Mouse (Mus musculus) common myeloid progenitor, adult 5-6 weeks (primary cell): Measurements from ENCODE around the gene AC134908.4. TPM values are rescaled to one million over a fixed set of nuclear protein-coding genes. Genes with fewer than 3 reads are reported as not detected.
A peak's percentile ranks its signal among the peaks of the same experiment; 100 is the strongest.

Experiments used
- ATAC-seq: replicated peaks from 2 replicates; pipeline ENCODE4 v1.8.0; 2016; ENCODE audit warnings: low read depth, mild to moderate bottlenecking, moderate TSS enrichment, inconsistent platforms; ENCODE audit not compliant: poor library complexity, severe bottlenecking
- total RNA-seq: library from RNA; stranded (forward); fragments of 200-1000, 187-1606 nt; gene quantifications from 2 replicates; pipeline ENCODE4 v1.2.3, GENCODE M21; 2017

The AC134908.4 gene
- total RNA-seq, 1 experiment from 2014 or later, result not detected

GRCm38 (mm10) chr17:25783861-25784574 lies 11.4 kb downstream of the AC134908.4 start:
- ATAC-seq, result no peak

GRCm38 (mm10) chr17:25783086-25783485 lies 12.4 kb downstream of the AC134908.4 start:
- ATAC-seq, result no peak

DNA sequence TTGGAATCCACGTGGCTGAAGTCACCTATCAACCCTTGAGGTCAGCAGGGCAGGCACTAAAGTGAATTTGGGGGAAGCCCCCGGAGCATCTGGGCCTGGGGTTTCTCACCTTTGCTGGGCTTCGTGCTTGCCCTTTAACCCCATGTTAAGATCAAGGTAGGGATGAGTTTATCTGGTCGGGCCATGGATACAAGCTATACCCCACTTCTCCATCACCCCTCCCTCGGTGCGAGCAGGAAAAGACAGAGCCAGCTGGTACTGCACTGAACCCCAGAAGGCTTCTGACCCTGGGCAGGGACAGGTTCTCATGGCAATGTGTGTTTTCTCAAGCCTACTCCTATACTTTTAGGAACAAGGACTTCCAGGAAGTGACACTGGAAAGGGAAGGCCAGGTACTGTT lies 14.1 kb downstream of the AC134908.4 start:
- ATAC-seq, result no peak

DNA sequence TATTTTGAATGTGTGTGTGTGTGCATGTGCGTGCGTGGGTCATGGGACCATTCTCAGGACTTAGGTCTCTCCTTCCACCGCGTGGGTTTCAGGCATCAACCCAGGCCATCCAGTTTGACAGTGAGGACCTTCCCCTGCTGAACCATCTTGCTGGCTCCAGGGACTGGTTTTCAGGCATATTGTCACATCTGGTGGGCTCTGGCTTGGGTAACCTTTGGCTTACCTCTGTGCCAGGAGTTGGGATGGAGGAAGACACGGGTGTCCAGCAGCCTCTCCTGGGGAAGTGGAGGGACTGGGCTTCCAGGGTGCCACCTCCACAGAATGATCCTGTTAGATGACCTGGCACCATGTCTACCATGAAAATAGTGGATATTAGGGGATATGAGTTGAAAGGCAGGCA lies 17.5 kb downstream of the AC134908.4 start:
- no peak for ATAC-seq

- no peak for ATAC-seq
Measured at GRCm38 (mm10) chr17:25775318-25776062, 20.0 kb downstream of the AC134908.4 start.

GRCm38 (mm10) chr17:25773549-25774120 lies 21.8 kb downstream of the AC134908.4 start, which contains the start of gene Narfl:
Narfl (plus strand) TSS chr17:25773776.
- peak; percentile 97 for ATAC-seq

- no peak for ATAC-seq
Measured at GRCm38 (mm10) chr17:25769331-25769730, 26.1 kb downstream of the AC134908.4 start.

GRCm38 (mm10) chr17:25765886-25766285 lies 29.6 kb downstream of the AC134908.4 start:
- no peak for ATAC-seq

DNA sequence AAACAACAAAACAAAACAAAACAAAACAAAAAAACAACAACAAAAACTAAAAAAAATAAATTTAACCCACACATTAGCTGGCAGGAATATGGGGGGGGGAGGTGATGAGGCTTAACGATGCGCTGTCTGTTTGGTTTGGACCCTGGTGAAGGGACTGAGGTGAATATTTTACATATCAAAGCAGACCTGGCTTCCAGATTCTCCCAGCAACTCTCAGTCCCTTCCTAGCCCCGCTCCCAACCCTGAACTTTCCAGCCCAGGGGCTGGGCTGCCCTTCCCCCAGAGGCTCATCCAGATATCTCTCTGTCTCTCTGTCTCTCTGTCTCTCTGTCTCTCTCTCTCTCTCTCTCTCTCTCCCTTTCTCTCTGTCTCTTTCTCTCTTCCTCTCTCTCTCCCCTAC lies 32.9 kb downstream of the AC134908.4 start:
- ATAC-seq, result no peak

DNA sequence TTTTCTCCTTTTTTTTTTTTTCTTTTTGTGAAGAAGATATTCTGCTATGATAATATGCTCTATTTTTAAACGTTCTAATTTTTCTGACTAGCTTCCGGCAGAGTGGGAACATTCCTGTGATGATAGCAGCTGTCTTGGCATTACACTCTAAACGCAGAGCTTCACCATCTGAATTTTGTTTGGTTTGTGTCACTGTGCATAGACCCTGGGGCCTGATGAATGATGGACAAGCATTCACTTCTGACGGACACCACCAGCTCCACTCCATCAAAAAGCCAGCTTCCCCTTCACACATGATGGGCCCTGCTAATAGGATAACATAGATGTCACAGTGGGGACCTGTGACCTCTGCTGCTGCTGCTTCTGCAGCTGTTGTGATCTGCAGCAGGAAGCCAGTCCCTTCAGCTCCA lies 33.9 kb downstream of the AC134908.4 start:
- ATAC-seq, result no peak

DNA sequence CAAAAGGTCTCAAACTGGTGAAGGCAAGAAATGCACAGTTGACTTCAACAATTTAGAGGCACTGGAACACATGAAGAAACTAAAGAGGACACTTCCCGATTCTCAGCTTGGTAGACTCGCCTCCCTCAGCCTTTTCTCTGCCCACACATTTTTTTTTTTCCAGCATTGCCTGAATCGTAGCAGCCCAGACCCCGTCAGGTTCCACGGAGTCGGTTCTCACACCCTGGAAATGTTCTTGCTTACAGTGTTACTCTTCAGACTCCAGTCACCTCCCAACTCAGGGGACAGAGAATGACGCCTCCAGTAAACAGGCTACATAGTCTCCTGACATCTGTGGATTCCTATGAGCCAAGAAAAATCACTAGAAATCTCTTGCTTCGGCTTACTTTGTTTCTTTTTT lies 35.3 kb downstream of the AC134908.4 start:
- no peak for ATAC-seq

DNA sequence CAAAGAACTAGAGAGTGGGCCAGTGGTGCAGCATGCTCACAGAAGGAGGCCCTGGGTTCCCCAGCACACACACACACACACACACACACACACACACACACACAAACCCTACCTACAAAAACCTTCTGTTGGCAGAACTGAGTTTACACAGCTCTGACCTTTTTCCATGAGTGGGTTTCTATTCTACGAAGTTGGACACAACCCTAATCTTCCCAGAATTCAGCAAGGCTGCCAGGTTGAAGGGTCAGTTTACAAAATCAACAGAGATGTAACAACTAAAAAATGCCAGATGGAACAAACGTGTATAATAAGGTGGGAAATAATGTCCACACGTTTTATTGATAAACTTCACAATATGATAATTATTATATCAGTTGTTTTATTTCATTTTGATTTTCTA lies 37.8 kb downstream of the AC134908.4 start:
- no peak for ATAC-seq

DNA sequence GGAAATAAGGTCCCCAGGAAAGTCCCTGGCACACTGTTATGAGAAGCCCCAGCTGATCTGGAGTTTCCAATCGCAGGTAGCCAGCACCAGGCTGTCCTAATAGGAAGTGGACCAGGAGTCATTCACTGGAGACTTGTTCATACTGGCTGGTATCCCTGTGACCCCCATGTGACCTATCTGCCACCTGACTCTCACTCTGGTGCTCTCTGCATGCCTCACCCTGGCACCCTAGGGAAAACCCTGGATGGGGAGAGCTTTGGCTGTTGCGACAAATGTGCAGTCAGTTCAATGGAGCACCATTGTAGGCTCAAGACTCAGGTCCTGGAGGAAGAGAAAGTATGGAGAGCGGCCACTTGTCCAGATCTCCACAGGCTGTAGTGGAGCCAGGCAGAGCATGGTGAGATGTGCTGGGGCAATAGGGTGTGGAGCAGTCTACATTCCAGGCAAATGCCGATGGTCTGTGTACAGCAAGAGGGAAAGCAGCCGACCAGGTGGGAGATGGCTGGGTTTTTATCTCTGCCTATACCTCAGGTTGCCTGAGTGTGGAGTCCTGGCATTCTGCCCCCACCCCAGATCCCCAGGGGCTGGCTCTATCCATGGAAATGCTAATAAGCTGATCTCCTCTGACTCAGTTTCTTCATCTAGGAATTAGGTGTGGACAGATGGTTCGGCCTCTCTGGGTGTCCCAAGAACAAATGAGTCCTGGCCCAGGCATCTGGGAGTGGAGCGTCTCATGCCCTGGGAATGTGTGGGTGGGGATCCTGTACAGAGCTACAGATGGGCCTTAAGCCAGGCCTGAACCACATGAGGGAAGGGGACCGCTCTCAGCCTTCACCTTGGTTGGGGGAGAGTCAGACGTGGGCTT lies 38.8 kb downstream of the AC134908.4 start:
- ATAC-seq, result no peak

GRCm38 (mm10) chr17:25755627-25756377 lies 39.7 kb downstream of the AC134908.4 start:
- ATAC-seq, result no peak

GRCm38 (mm10) chr17:25755086-25755485 lies 40.4 kb downstream of the AC134908.4 start:
- no peak for ATAC-seq

DNA sequence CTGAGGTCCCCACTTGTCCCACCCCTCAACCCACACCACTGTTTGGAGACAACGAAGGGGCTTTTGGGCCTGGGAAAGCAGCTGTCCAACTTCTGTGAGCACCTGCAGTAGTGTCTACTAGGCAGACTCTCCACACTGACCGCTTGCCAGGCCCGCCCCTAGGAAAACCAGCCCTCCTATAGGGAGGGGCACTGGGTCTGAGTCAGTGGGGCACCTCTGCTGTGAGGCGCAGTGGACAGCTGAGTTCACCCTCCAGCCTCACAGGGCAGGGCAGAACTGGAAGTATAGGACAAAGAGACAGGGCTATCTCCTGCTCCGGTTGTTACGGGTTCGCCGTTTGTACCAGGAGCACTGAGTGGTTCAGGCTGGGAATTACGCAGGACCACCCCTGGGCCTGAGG lies 41.2 kb downstream of the AC134908.4 start, which contains the start of gene Msln:
TSS of gene Msln (minus strand) at position 138 of the 400 bp plus-strand sequence.
- no peak for ATAC-seq

DNA sequence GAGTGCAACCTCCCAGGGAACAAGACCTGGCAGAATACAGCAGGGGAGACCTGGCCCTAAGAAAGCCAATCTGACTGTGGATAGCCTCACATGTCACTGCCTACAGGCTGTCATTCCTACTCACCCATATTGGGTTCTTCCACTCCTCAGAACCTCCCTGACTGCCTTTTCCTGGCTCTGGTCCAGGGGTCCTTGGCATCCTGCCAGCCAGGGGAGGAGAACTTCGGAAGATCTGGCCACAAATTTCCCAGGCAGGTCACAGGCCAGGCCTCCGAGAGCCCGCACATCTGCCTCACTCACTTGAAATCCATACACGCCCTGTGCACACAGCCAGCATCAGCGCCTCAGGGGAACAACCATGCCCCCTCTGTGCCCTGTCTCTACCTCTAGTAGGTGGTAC lies 44.0 kb downstream of the AC134908.4 start:
- no peak for ATAC-seq

- no peak for ATAC-seq
Measured at GRCm38 (mm10) chr17:25749314-25749713, 46.1 kb downstream of the AC134908.4 start.

DNA sequence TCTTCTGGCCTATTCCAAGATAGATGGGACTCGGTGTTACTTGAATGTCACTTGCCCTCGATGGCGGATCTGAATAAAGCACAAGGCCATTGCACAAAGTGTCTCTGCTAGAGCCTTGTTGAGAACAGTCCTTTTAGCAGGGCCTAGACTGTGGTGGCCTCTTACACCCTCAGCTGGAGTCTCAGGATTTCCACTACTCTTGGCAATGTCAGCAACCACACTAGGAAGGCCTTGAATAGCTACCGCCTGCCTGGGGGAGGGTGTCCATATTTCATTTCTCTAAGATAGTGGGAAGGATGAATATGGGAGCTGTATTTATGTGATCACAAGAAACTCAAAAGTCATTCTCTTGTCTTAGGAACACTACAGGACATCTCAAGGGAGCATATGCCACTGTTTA lies 47.2 kb downstream of the AC134908.4 start:
- no peak for ATAC-seq
